ENCODE assay signal across 8 mouse cellular contexts in the genomic region with DNA sequence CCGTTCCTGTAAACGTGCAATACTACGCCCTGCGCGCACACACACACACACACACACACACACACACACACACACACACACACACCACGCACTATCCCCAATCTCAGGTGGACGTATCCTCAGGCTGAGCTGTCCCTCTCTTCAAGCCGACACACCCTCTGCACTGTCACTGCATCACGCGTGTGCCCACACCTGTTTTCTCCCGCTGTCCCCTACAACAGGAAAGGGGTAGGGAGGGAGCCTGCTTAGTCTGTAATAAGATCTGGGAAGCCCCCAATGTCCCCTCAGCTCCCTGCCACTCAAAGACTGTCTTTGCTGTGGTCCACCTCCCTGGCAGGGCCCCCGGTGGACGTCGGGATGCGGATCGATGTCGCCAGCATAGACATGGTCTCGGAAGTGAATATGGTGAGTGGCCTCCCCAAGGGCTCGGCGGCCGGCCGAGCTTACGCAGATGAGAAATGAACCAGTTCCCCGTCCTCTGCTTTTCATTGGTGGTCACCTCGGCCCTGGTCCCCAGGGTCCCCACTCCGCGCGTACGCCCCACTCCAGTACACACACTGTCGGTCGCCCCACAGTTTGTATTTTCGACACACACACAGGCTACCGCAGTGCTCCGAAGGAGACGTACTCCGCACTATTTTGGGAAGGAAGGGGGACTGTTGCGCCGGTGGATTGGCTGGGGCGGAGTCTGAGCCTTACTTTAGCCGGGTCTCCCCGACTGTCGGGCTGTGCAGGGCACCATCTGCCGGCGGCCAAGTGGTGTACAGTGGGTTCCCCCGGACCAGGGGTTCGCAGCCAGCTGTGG. TPM values are rescaled to one million over a fixed set of nuclear protein-coding genes. Genes with fewer than 3 reads are reported as not detected.
DNase-seq lines count a peak whose midpoint lies in the region; ATAC-seq and TF ChIP-seq lines count a peak whose summit lies in the region.

No protein-coding gene starts in this region.

- TF ChIP-seq CTCF in hindbrain, postnatal 0 days (IDR thresholded peaks at IDR 0.05; ENCODE audit: low read depth), result peak; percentile 71

- no peaks in the 10 kb centered on the region for H3K36me3 ChIP-seq in hindbrain, postnatal 0 days (ENCODE audit: insufficient read depth, low read length)
- no peaks in the 10 kb centered on the region for H3K36me3 ChIP-seq in midbrain, embryonic 10.5 days
- H3K36me3 ChIP-seq in stomach, embryonic 14.5 days (ENCODE audit: control insufficient read depth, insufficient read depth, low read length), result no peaks in the 10 kb centered on the region

- H3K27ac ChIP-seq in hindbrain, postnatal 0 days, result peak overlapping the region; percentile 75
- peak overlapping the region; percentile 67; the same call in 1 of the 2 replicates for H3K27ac ChIP-seq in midbrain, embryonic 10.5 days (replicated peaks)
- H3K27ac ChIP-seq in stomach, embryonic 14.5 days (ENCODE audit: low read length), result no peak overlapping the region

- H3K4me3 ChIP-seq in hindbrain, postnatal 0 days (ENCODE audit: low read length), result peak overlapping the region; percentile 60
- H3K4me3 ChIP-seq in midbrain, embryonic 10.5 days, result peak overlapping the region; percentile 69
- H3K4me3 ChIP-seq in stomach, embryonic 14.5 days (ENCODE audit: low read depth, low read length), result peak overlapping the region; percentile 34

- peak overlapping the region; percentile 87 for H3K4me2 ChIP-seq in hindbrain, postnatal 0 days (ENCODE audit: low read depth, low read length)
- H3K4me2 ChIP-seq in stomach, embryonic 14.5 days (replicated peaks; ENCODE audit: low read depth, low read length), result peak overlapping the region; percentile 83

- peak; percentile 95 for ATAC-seq in hindbrain, postnatal 0 days
- ATAC-seq in stomach, embryonic 14.5 days (ENCODE audit: insufficient number of reproducible peaks, insufficient read depth, low FRiP score, low read depth), result peak; percentile 89

- intact Hi-C loops in left cerebral cortex, postnatal 10 days (cut with DNase I), result loop anchor here (5.0 to 10.0 kb wide), 2 partner anchors 193 to 274 kb away; no protein-coding TSS in a partner anchor

- H3K9me3 ChIP-seq in hindbrain, postnatal 0 days (ENCODE audit: low read length), result no peaks in the 10 kb centered on the region
- H3K9me3 ChIP-seq in midbrain, embryonic 10.5 days (replicated peaks), result no peaks in the 10 kb centered on the region
- H3K9me3 ChIP-seq in stomach, embryonic 14.5 days (ENCODE audit: control insufficient read depth, low read depth, low read length), result no peaks in the 10 kb centered on the region

- peak overlapping the region; percentile 55 for H3K9ac ChIP-seq in hindbrain, postnatal 0 days (replicated peaks; ENCODE audit: low read length)
- H3K9ac ChIP-seq in stomach, embryonic 14.5 days (replicated peaks; ENCODE audit: low read depth, low read length), result peak overlapping the region; percentile 45

- WGBS in hindbrain, postnatal 0 days, result under 1% methylated on average over 46 of the region's 46 CpGs
- WGBS in midbrain, embryonic 10.5 days, result under 1% methylated on average over 45 of the region's 46 CpGs
- under 1% methylated on average over 46 of the region's 46 CpGs for WGBS in stomach, embryonic 14.5 days

- peak; percentile 8 for DNase-seq in adrenal gland, adult 8-10 months
- DNase-seq in cerebellum, postnatal 4 days (ENCODE audit: low spot score in 2 of 2), result peak; percentile 40 to 57
- DNase-seq in gastrocnemius, postnatal 10 days, result peak; percentile 17
- DNase-seq in hindbrain, postnatal 0 days (ENCODE audit: low spot score), result peak; percentile 78
- peak; percentile 42 to 76 for DNase-seq in left cerebral cortex, postnatal 10 days (ENCODE audit: extremely low spot score in 1 of 2, low spot score in 2 of 2)
- peak; percentile 82 for DNase-seq in midbrain, embryonic 10.5 days (ENCODE audit: low spot score)
- DNase-seq in spleen, postnatal 36 days (ENCODE audit: low spot score in 2 of 2), result no peak

- no peaks in the 10 kb centered on the region for H3K27me3 ChIP-seq in hindbrain, postnatal 0 days (ENCODE audit: insufficient read depth, low read length)
- peaks cover 13% of the 10 kb centered on the region for H3K27me3 ChIP-seq in midbrain, embryonic 10.5 days (ENCODE audit: low read depth, poor library complexity, severe bottlenecking)
- 0 out of 2 replicates have a peak, but pooled peaks cover 2% of the 10 kb centered on the region for H3K27me3 ChIP-seq in stomach, embryonic 14.5 days (ENCODE audit: control insufficient read depth, insufficient read depth, low read length)

- no peaks in the 10 kb centered on the region for H3K4me1 ChIP-seq in hindbrain, postnatal 0 days (ENCODE audit: insufficient read depth, low read length)
- peaks cover 20% of the 10 kb centered on the region for H3K4me1 ChIP-seq in midbrain, embryonic 10.5 days
- peaks cover 5% of the 10 kb centered on the region for H3K4me1 ChIP-seq in stomach, embryonic 14.5 days (ENCODE audit: control insufficient read depth, insufficient read depth, low read length)

RNA-seq across cellular contexts. Expression of a gene that starts 42.6 kb away (rescaled TPM):
- under 1 TPM; 0.12 to 0.93 (median 0.26) TPM for total RNA-seq in adrenal gland, adult 8-10 months (2022)
- total RNA-seq in gastrocnemius, postnatal 10 days (2021), result under 1 TPM; 0.25 to 0.40 TPM
- 14.1 and 14.3 TPM in 2 replicates for total RNA-seq in hindbrain, postnatal 0 days (2014; rRNA removed)
- polyA plus RNA-seq in hindbrain, postnatal 0 days (2015; fragmentation: Nextera tagmentation; extraction: Ambion mirVana), result 26.9 TPM in 2 replicates
- 10 to 100 TPM; 66.8 to 67.1 TPM for total RNA-seq in left cerebral cortex, postnatal 10 days (2021)
- polyA plus RNA-seq in midbrain, embryonic 10.5 days (2016; fragmentation: Nextera tagmentation; extraction: Ambion mirVana), result 1.3 and 2.0 TPM in 2 replicates
- polyA plus RNA-seq in stomach, embryonic 14.5 days (2014; fragmentation: Nextera tagmentation; extraction: Ambion mirVana), result 8.2 and 9.0 TPM in 2 replicates

RNA-seq across cellular contexts. Expression of a gene that starts 42.8 kb away (rescaled TPM):
- under 1 TPM; 0.09 to 0.28 (median 0.19) TPM for total RNA-seq in adrenal gland, adult 8-10 months (2022)
- total RNA-seq in gastrocnemius, postnatal 10 days (2021), result under 1 TPM; 0.07 to 0.12 TPM
- 12.3 and 12.9 TPM in 2 replicates for total RNA-seq in hindbrain, postnatal 0 days (2014; rRNA removed)
- polyA plus RNA-seq in hindbrain, postnatal 0 days (2015; fragmentation: Nextera tagmentation; extraction: Ambion mirVana), result 34.2 and 37.3 TPM in 2 replicates
- total RNA-seq in left cerebral cortex, postnatal 10 days (2021), result 10 to 100 TPM; 83.0 to 86.6 TPM
- polyA plus RNA-seq in midbrain, embryonic 10.5 days (2016; fragmentation: Nextera tagmentation; extraction: Ambion mirVana), result 0.16 and 0.29 TPM in 2 replicates
- polyA plus RNA-seq in stomach, embryonic 14.5 days (2014; fragmentation: Nextera tagmentation; extraction: Ambion mirVana), result 1.9 and 3.3 TPM in 2 replicates

Comparison
In these comparisons a context has a peak if more than half of its experiments do, and no peak if none do; other contexts are left out.
1. DNase-seq: peak in adrenal gland, adult 8-10 months (single experiment), cerebellum, postnatal 4 days (2 of 2), gastrocnemius, postnatal 10 days (single experiment), hindbrain, postnatal 0 days (single experiment), left cerebral cortex, postnatal 10 days (2 of 2) and midbrain, embryonic 10.5 days (single experiment); none in spleen, postnatal 36 days (0 of 2).
2. RNA of a gene that starts 42.8 kb away (total RNA-seq): 83.0 to 86.6 TPM in left cerebral cortex, postnatal 10 days and 12.3 to 12.9 TPM in hindbrain, postnatal 0 days; 0.09 to 0.28 TPM in adrenal gland, adult 8-10 months and 0.07 to 0.12 TPM in gastrocnemius, postnatal 10 days; every median in the first group is over 10 times any median in the second.
3. Peak in every context shown above with its lines, with median percentiles within 50 percentile points of each other: H3K4me3 ChIP-seq.